Mouse (Mus musculus): Measurements from ENCODE around the gene Adig. TPM values are rescaled to one million over a fixed set of nuclear protein-coding genes. Genes with fewer than 3 reads are reported as not detected.

Gene Adig
- total RNA-seq, 2 experiments from 2014 or later, result not detected

DNA sequence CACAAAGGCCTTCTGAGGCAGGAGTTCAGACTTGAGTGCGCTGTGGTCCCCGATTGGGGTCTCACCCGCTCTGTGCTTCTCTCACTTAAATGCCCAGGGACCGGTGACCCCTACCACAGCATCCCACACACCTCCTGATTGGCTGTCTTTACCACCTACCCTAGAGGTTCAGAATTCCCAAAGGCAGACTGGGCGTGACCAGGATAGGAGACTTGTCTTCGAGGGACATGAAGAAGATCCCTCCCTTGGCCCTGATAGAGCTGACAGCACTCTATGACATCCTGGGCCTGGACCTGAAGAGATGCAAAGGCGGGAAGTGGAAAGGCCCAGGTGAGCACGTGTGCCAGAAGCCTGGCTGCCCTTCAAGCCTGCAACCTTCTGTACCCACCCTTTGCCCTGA, 32.1 kb downstream of the Adig start:
- intact Hi-C loops (cut with DNase I), result no loop called here
- no peak for DNase-seq (ENCODE audit: low spot score in 2 of 2)

DNA sequence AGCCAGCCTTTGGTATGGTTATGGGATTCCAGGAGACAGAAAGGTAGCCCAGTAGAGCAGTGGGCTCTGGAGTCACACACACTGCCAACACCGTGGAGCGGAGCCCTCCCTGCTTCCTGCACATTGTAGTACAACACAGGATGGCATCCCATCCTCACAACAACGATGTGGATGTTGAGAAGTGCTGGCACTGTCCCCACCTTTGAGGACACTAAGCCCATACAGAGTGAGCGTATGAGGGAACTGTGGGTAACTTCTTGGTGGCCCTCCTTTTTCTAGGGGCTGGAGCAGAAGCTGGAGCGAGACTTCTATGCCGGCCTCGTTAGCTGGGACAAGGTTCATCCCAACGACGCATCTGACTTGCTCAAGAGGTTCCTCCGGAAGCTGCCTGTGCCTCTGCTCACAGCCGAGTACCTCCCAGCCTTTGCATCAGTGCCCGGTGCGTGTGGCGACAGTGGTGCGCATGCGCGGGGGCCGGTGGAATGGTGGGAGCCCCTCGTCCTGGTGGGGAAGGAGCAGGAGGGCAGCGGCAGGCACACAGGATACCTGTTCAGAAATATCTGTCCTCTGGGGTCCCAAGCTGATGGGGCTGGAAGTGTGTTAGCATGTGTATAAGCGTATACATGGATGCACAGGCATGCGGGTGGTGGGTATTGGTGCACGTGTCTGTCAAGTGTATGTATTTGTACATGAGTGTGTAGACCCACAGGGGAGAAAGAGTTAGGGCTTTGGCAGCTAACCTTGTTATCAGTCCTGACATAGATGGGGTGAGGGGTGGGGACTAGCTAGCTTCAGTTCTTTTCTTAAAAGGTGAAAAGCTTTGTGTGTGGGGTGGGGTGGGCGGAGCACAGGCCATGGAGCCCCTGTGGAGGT, 37.3 kb downstream of the Adig start:
- intact Hi-C loops (cut with DNase I), result loop anchor here (10.0 kb wide), 1 partner anchor 205 kb away; no protein-coding TSS in a partner anchor
- DNase-seq (ENCODE audit: low spot score in 2 of 2), result no peak

DNA sequence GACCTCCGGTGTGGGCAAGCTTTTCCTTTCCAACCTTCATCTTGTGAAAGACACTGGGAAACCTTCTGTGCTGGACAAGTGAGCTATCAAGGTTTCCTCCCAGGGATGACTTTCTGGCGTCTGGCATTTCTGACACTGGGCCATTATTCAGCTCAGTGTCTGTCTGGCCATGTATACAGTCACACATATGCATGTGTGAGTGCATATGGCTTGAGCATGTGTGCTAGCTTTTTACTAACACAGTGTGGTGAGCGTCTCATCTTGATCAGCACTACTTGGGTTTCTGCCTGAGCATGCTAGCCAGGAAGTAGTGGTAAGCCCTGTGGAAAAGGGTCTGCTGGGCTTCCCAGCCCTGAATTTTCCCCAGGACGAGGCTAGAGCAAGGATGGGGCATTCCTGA, 38.9 kb downstream of the Adig start:
- intact Hi-C loops (cut with DNase I), result loop anchor here (10.0 kb wide), 1 partner anchor 204 kb away; no protein-coding TSS in a partner anchor
- DNase-seq (ENCODE audit: low spot score in 2 of 2), result no peak

DNA sequence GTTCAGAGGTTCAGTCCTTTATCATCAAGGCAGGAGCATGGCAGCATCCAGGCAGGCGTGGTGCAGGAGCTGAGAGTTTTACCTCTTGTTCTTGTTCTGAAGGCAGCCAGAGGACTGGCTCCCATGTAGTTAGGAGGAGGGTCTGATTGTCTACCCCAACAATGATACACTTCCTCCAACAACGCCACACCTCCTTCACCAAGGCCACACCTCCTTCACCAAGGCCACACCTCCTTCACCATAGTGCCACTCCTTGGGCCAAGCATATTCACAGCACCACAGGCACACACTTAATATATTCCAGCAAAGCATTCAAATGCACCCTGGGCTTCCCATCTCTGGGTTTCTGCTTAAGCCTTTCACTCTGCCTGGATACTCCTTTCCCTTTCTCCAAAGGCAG, 42.9 kb downstream of the Adig start:
- intact Hi-C loops (cut with DNase I), result loop anchor here (5.0 to 10.0 kb wide), 2 partner anchors 67 to 200 kb away; partner anchors contain the start of gene Slc32a1
- DNase-seq (ENCODE audit: low spot score in 2 of 2), result no peak

DNA sequence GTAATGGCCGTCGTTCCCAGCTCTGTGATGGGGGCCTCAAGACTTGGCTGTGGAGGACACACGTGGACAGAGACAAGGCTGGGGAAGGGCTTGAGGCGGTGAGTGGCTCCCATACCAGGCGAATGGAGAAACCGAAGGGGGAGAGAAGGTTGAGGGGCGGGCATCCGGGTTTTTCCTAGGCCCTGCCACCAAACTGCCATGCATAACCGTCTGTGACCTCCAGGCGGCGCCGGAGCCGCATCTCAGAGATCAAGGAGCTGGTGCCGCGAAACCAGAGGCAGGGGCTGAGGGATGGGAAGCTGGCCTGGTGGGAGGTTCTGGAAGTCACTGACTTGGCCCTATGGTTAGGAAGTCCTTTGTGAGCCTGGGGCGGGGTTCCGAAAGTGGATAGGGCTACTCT, 44.3 kb downstream of the Adig start:
- intact Hi-C loops (cut with DNase I), result loop anchor here (2.0 to 10.0 kb wide), 4 partner anchors 66 to 198 kb away; partner anchors contain the start of gene Slc32a1
- DNase-seq (ENCODE audit: low spot score in 2 of 2), result peak; percentile 70 to 78

DNA sequence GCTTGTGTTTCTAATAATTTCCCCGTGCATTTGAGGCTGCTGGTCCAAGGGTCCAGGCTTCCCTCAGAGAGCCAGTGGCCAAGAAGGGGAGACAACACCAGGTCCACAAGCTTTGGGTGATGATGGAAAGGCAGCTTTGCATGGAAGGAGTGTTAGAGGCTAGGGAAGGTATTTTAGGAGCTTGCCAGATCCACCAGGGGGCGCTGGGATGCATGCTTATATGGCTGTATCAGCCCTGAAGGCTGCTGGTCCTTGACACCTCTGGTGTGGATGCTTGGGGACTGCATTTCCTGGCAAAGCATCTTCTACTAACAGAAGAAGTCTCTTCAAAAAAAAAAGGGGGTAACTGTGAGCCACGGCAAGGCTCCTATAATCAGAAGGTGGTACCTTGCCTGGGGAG, 47.7 kb downstream of the Adig start:
- intact Hi-C loops (cut with DNase I), result loop anchor here (5.0 kb wide), 1 partner anchor 307 kb away; no protein-coding TSS in a partner anchor

DNA sequence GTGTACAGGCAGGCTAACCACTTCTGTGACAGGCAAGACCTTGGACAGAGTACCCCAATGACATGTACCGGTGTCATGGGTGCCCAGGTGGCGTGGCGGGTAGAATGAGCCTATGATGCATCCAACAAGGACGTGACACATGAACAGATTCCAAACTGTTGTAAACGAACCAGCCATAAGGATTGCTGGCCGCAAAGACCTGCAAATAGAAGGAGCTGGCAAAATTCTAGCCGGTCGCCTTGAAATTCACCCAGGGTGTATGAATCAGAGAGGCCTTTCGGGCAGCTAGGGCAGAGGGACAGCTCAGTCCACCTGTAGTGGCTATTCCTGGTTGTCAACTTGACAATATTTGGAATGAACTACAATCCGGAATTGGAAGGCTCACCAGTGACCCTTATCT, 52.0 kb downstream of the Adig start:
- DNase-seq (ENCODE audit: low spot score in 2 of 2), result no peak
- intact Hi-C loops (cut with DNase I), result loop anchor here (5.0 kb wide), 1 partner anchor 303 kb away; no protein-coding TSS in a partner anchor

More for the DNA sequence above, 47.7 kb downstream of the Adig start:
- peak; percentile 74 to 77 for DNase-seq (ENCODE audit: low spot score in 2 of 2)

DNA sequence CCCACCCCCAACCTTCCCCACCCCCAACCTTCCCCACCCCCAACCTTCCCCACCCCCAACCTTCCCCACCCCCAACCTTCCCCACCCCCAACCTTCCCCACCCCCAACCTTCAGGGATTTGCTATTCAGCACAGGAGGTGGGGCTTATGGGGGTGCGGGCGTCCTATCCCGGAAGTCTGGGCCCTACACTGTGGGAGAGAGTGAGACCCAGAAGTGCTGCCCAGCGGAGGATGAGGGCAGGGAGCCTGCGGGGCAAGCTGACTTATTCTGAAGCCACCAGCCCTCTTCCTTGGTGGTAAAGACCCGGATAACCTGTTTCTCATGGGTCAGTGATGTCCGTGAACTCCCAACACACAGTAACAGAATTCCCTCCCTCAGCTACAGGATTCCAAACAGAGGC, 52.8 kb downstream of the Adig start:
- intact Hi-C loops (cut with DNase I), result no loop called here

DNA sequence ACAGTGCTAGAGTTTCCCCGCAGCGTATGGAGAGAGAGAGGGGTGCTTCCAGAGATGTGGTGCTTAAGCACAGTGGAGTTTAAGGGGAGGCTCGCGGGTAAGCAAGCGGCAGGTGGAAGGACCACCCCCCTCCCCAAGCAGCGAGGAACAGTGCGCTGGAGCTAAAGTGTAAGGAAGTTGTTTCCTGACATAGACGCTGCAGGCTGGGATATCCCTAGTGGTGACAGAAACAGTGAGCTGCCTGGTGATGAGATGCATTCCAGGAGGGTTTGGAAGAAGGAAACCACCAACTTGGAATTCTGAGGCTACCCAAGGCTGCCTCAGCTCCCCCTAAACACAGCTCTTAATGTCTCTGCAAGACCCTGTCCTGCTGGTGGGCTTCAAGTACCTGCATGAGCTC, 53.4 kb downstream of the Adig start:
- intact Hi-C loops (cut with DNase I), result loop anchor here (2.0 kb wide), 1 partner anchor 69 kb away; the partner anchor contains the start of gene Actr5
- no peak for DNase-seq (ENCODE audit: low spot score in 2 of 2)

More for the DNA sequence above, 52.8 kb downstream of the Adig start:
- no peak for DNase-seq (ENCODE audit: low spot score in 2 of 2)

DNA sequence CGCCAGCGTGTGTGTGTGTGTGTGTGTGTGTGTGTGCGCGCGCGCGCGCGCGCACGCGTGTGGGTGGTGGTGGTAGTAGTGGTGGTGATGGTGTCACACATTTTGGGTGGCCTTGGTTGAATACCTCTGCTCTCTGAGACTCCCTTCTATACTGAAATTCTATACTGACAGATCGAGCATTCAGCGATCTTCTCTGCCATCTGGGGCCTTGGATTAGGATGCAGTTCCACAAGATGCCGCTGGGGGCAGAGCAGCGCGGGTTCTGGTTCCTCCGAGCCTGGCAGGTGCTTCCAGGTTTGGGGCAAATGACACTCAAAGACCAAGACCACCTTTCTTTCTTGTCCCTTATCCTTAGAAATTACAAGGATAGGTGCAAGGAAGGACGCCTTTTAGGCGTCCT, 53.8 kb downstream of the Adig start:
- intact Hi-C loops (cut with DNase I), result loop anchor here (2.0 kb wide), 1 partner anchor 69 kb away; the partner anchor contains the start of gene Actr5
- peak; percentile 75 to 83 for DNase-seq (ENCODE audit: low spot score in 2 of 2)

DNA sequence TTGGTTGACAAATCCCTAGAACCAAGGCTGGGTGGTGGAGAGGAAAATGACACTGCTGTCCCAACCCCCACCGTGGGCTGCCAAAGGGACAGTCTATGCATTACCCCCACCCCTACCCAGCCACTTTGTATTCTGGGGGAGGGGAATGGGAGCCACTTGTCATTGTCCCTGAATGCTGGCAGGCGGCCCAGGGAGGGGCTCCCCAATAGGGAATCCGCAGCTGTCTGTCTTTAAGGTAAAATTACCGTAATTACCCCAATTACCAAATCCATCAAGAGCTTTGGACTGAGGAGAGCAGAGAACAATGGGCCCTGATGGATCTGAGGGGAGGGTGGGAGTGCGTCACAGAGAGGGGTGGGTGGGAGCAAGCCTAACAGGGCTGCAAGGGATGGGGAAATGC, 54.3 kb downstream of the Adig start:
- intact Hi-C loops (cut with DNase I), result loop anchor here (2.0 kb wide), 1 partner anchor 68 kb away; the partner anchor contains the start of gene Actr5
- no peak for DNase-seq (ENCODE audit: low spot score in 2 of 2)

Other genes with a start within 250 kb of the Adig start
- gene Bpi, start 244.5 kb upstream of the Adig start, total RNA-seq (2021), result not detected
- gene Lbp, start 196.1 kb upstream of the Adig start, total RNA-seq (2021), result 1 to 10 TPM; 1.6 to 2.7 TPM
- gene Snhg11, start 127.0 kb upstream of the Adig start, total RNA-seq (2021), result 100 to 1,000 TPM; 540 to 648 TPM
- 100 to 1,000 TPM; 103 to 106 TPM for gene Ralgapb, start 92.8 kb upstream of the Adig start, total RNA-seq (2021)
- gene Arhgap40, start 10.2 kb downstream of the Adig start, total RNA-seq (2021), result under 1 TPM in 1 of 2 experiments, not detected in 1; 0.37 TPM
- gene Slc32a1, start 108.2 kb downstream of the Adig start, total RNA-seq (2021), result 100 to 1,000 TPM in 1 of 2 experiments, 10 to 100 TPM in 1; 81.8 to 112 TPM
- 1 to 10 TPM; 7.3 to 9.6 TPM for gene Actr5, start 122.3 kb downstream of the Adig start, total RNA-seq (2021)
- gene Ppp1r16b, start 162.8 kb downstream of the Adig start, total RNA-seq (2021), result 100 to 1,000 TPM; 119 to 132 TPM

Measured in left cerebral cortex, postnatal 25 days (tissue).